Mouse (Mus musculus) frontal cortex, postnatal 36 days (tissue): ENCODE data around the gene Cpm.
"Not testable (repeated sequence)": the region's sequence is repeated elsewhere in the genome, so short reads cannot be mapped to it uniquely, and the experiment has no call there.

Experiments
- DNase-seq, 2 experiments: peaks; one replicate each; pipeline ENCODE4 v3.0.0; 2022; ENCODE audit warnings: low spot score in 2 of 2

Gene Cpm

GRCm38 (mm10) chr10:117593041-117593570 is 36.2 kb upstream of the Cpm start:
- no peak for DNase-seq

GRCm38 (mm10) chr10:117593857-117594256 is 35.4 kb upstream of the Cpm start:
- DNase-seq, result no peak

- DNase-seq, result no peak
These were observed 34.9 kb upstream of the Cpm start for GRCm38 (mm10) chr10:117594291-117594850.

- no peak for DNase-seq
These were observed 34.4 kb upstream of the Cpm start for GRCm38 (mm10) chr10:117594913-117595312.

- DNase-seq, result no peak
These were observed 33.7 kb upstream of the Cpm start for GRCm38 (mm10) chr10:117595442-117596164.

- DNase-seq, result no peak
These were observed 33.0 kb upstream of the Cpm start for GRCm38 (mm10) chr10:117596165-117596735.

- DNase-seq, result no peak
These were observed 32.5 kb upstream of the Cpm start for GRCm38 (mm10) chr10:117596771-117597324.

GRCm38 (mm10) chr10:117597371-117598265 is 31.7 kb upstream of the Cpm start:
- DNase-seq, result not testable (repeated sequence)

GRCm38 (mm10) chr10:117598266-117598950 is 30.9 kb upstream of the Cpm start:
- no peak for DNase-seq

GRCm38 (mm10) chr10:117598951-117599572 is 30.2 kb upstream of the Cpm start:
- not testable (repeated sequence) for DNase-seq

GRCm38 (mm10) chr10:117601146-117602035 is 27.9 kb upstream of the Cpm start:
- no peak for DNase-seq

- DNase-seq, result no peak
These were observed 26.8 kb upstream of the Cpm start for GRCm38 (mm10) chr10:117602325-117603129.

- DNase-seq, result peak in 1 of 2 experiments; percentile 3
These were observed 26.0 kb upstream of the Cpm start for GRCm38 (mm10) chr10:117603130-117603833.

- DNase-seq, result peak; percentile 48 to 68
These were observed 25.3 kb upstream of the Cpm start for GRCm38 (mm10) chr10:117603834-117604623.

GRCm38 (mm10) chr10:117604624-117605282 is 24.5 kb upstream of the Cpm start:
- no peak for DNase-seq
